Mouse (Mus musculus): Measurements from ENCODE around the gene Tenm4. TPM values are rescaled to one million over a fixed set of nuclear protein-coding genes. Genes with fewer than 3 reads are reported as not detected.

The Tenm4 gene
- polyA plus RNA-seq, 1 experiment: 0.79 TPM

- Histone ChIP-seq H3K27ac (ENCODE audit: insufficient read depth, low read depth, low read length) (peak overlapping the region; percentile 49; the same call in 1 of the 2 replicates), H3K27me3 (ENCODE audit: control insufficient read depth, insufficient read depth, low read length) (no peaks in the 10 kb centered on the region)
Measured at GRCm38 (mm10) chr7:96813036-96813435, 642.0 kb downstream of the Tenm4 start.

DNA sequence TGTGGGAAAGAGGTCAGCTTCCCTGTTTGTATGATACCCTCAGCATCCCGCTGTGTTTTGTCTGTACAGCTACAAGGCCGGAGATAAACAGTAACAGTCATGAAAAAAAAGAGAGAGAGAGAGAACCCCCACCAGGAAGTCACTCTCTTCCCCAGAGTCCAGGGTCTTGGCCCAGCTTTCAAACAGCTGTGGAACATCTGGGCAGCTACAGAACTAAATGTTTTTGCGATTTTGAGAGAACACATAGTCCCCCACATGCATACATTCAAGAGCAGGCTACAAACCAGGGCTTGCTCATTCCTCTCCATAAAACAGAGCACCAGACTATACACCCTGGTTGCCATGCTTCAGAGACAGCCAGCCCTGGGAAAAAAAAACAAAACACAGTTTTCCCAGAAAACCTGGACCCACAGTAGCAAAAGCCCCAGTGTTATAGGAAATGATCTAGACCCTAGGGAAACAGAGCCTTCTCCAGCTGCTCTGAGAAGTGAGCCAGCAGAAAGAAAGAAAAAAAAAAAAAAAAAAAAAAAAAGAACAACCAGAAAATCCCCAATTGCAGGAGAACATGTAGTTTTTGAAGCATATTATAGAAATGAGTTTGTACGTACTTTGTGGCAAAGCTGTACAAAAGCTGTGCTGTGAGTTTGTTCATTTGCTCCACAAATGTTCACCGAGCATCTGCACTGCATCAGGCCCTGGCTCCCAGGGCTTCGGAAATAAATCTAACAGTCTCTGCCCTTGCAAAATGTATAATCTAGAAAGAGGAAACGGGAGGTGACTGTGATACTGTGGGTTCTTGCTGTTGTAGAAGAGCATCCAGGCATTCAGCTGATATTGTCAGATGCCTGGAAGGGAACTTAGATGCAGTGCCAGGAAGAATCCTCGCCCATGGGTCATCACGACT is 642.7 kb downstream of the Tenm4 start:
- no peak for TF ChIP-seq POLR2A (IDR thresholded peaks at IDR 0.05; ENCODE audit: low read depth, low read length)
- no peak for TF ChIP-seq CTCF (IDR thresholded peaks at IDR 0.05; ENCODE audit: extremely low read depth, insufficient read length, insufficient replicate concordance, low read depth, low read length)
- H3K4me3 ChIP-seq (ENCODE audit: low read depth, low read length): no peak overlapping the region
- H3K4me1 ChIP-seq (ENCODE audit: control insufficient read depth, insufficient read depth, insufficient read length, low read length): no peaks in the 10 kb centered on the region
- no peaks in the 10 kb centered on the region for H3K36me3 ChIP-seq (ENCODE audit: control insufficient read depth, insufficient read depth, low read length)
- 74% methylated on average over 9 of the region's 9 CpGs for WGBS
- no peaks in the 10 kb centered on the region for H3K27me3 ChIP-seq (ENCODE audit: control insufficient read depth, insufficient read depth, low read length)
- H3K27ac ChIP-seq (ENCODE audit: insufficient read depth, low read depth, low read length): peak overlapping the region; percentile 49; the same call in 1 of the 2 replicates

More at GRCm38 (mm10) chr7:96813036-96813435, 642.0 kb downstream of the Tenm4 start:
- Histone ChIP-seq H3K4me3 (ENCODE audit: low read depth, low read length) (no peak overlapping the region), H3K36me3 (ENCODE audit: control insufficient read depth, insufficient read depth, low read length) (no peaks in the 10 kb centered on the region), H3K4me1 (ENCODE audit: control insufficient read depth, insufficient read depth, insufficient read length, low read length) (no peaks in the 10 kb centered on the region)
- 79% methylated on average over 5 of the region's 5 CpGs for WGBS
- TF ChIP-seq CTCF (IDR thresholded peaks at IDR 0.05; ENCODE audit: extremely low read depth, insufficient read length, insufficient replicate concordance, low read depth, low read length) (no peak), POLR2A (IDR thresholded peaks at IDR 0.05; ENCODE audit: low read depth, low read length) (no peak)

- no peaks in the 10 kb centered on the region for H3K27me3 ChIP-seq (ENCODE audit: control insufficient read depth, insufficient read depth, low read length)
- peak overlapping the region; percentile 47; the same call in 1 of the 2 replicates for H3K27ac ChIP-seq (ENCODE audit: insufficient read depth, low read depth, low read length)
- no peak overlapping the region for H3K4me3 ChIP-seq (ENCODE audit: low read depth, low read length)
- no peaks in the 10 kb centered on the region for H3K4me1 ChIP-seq (ENCODE audit: control insufficient read depth, insufficient read depth, insufficient read length, low read length)
- H3K36me3 ChIP-seq (ENCODE audit: control insufficient read depth, insufficient read depth, low read length): no peaks in the 10 kb centered on the region
- TF ChIP-seq CTCF (IDR thresholded peaks at IDR 0.05; ENCODE audit: extremely low read depth, insufficient read length, insufficient replicate concordance, low read depth, low read length) (no peak), POLR2A (IDR thresholded peaks at IDR 0.05; ENCODE audit: low read depth, low read length) (no peak)
Measured at GRCm38 (mm10) chr7:96814581-96814980, 643.5 kb downstream of the Tenm4 start.

- 43% methylated on average over 6 of the region's 6 CpGs for WGBS
- Histone ChIP-seq H3K27ac (ENCODE audit: insufficient read depth, low read depth, low read length) (peak overlapping the region; percentile 38), H3K36me3 (ENCODE audit: control insufficient read depth, insufficient read depth, low read length) (no peaks in the 10 kb centered on the region), H3K4me3 (ENCODE audit: low read depth, low read length) (no peak overlapping the region), H3K4me1 (ENCODE audit: control insufficient read depth, insufficient read depth, insufficient read length, low read length) (no peaks in the 10 kb centered on the region), H3K27me3 (ENCODE audit: control insufficient read depth, insufficient read depth, low read length) (no peaks in the 10 kb centered on the region)
- no peak for TF ChIP-seq CTCF (IDR thresholded peaks at IDR 0.05; ENCODE audit: extremely low read depth, insufficient read length, insufficient replicate concordance, low read depth, low read length)
- TF ChIP-seq POLR2A (IDR thresholded peaks at IDR 0.05; ENCODE audit: low read depth, low read length): no peak
Measured at GRCm38 (mm10) chr7:96817030-96817674, 646.1 kb downstream of the Tenm4 start.

DNA sequence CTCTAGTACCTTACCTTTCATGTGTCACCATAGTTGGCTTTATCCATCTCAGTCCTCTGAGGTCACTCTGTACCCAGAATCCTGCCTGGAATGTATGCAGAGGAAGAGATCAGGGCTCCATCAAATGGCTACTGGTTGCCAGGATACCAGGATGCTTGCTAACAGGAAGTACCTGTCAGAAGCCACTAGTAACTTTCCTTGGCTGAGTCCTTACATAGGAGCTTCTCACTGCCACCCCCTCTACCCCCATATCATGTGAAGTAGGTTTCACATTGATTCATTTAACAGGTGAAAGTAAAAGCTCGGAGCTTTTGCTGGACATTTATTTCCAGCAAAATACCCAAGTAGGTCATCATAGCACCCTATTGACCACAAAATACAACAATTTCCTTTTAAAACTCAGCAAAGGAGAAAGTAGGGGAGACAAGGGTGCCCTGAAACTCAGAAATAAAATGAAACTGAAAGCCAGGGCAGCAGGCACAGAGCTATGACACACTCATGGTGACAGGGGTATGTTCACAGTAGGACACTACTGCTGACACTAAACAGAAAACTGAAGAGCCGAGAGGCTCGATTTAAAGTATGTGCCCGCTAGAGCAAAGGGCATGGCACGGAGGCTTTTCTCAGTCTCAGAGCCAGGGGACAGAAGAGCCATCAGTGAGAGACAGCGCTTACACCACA is 647.3 kb downstream of the Tenm4 start:
- no peak for TF ChIP-seq POLR2A (IDR thresholded peaks at IDR 0.05; ENCODE audit: low read depth, low read length)
- TF ChIP-seq CTCF (IDR thresholded peaks at IDR 0.05; ENCODE audit: extremely low read depth, insufficient read length, insufficient replicate concordance, low read depth, low read length): no peak
- no peak overlapping the region for H3K4me3 ChIP-seq (ENCODE audit: low read depth, low read length)
- H3K36me3 ChIP-seq (ENCODE audit: control insufficient read depth, insufficient read depth, low read length): no peaks in the 10 kb centered on the region
- H3K27ac ChIP-seq (ENCODE audit: insufficient read depth, low read depth, low read length): no peak overlapping the region; the same call in 1 of the 2 replicates
- no peaks in the 10 kb centered on the region for H3K27me3 ChIP-seq (ENCODE audit: control insufficient read depth, insufficient read depth, low read length)
- WGBS: 84% methylated on average over 6 of the region's 6 CpGs
- H3K4me1 ChIP-seq (ENCODE audit: control insufficient read depth, insufficient read depth, insufficient read length, low read length): no peaks in the 10 kb centered on the region

GRCm38 (mm10) chr7:96819538-96819937 is 648.5 kb downstream of the Tenm4 start:
- no peak overlapping the region for H3K27ac ChIP-seq (ENCODE audit: insufficient read depth, low read depth, low read length)
- TF ChIP-seq POLR2A (IDR thresholded peaks at IDR 0.05; ENCODE audit: low read depth, low read length) (no peak), CTCF (IDR thresholded peaks at IDR 0.05; ENCODE audit: extremely low read depth, insufficient read length, insufficient replicate concordance, low read depth, low read length) (no peak)
- no peak overlapping the region for H3K4me3 ChIP-seq (ENCODE audit: low read depth, low read length)
- H3K36me3 ChIP-seq (ENCODE audit: control insufficient read depth, insufficient read depth, low read length): no peaks in the 10 kb centered on the region
- 82% methylated on average over 3 of the region's 3 CpGs for whole genome bisulfite sequencing
- H3K27me3 ChIP-seq (ENCODE audit: control insufficient read depth, insufficient read depth, low read length): no peaks in the 10 kb centered on the region
- no peaks in the 10 kb centered on the region for H3K4me1 ChIP-seq (ENCODE audit: control insufficient read depth, insufficient read depth, insufficient read length, low read length)
